Mouse (Mus musculus) hindbrain, embryonic 12.5 days (tissue): ENCODE measurements around the gene Prss57. TPM values are rescaled to one million over a fixed set of nuclear protein-coding genes. Genes with fewer than 3 reads are reported as not detected.
A peak's percentile ranks its signal among the peaks of the same experiment; 100 is the strongest.
"Not testable (repeated sequence)": the region's sequence is repeated elsewhere in the genome, so short reads cannot be mapped to it uniquely, and the experiment has no call there.

Experiments used
- ATAC-seq: fragments of 200-750 bp; cut with Nextera tagmentation; 2 replicates; pipeline ENCODE4 v1.8.0; 2017; ENCODE audit warnings: moderate TSS enrichment; ENCODE audit not compliant: low FRiP score
- H3K27ac ChIP-seq: fragments of 300-500 bp; sonication (generic); 2 replicates; pipeline ENCODE4 v1.5.1; 2016; ENCODE audit warnings: mild to moderate bottlenecking
- H3K27me3 ChIP-seq: fragments of 300-500 bp; sonication (generic); 2 replicates; pipeline ENCODE4 v1.6.1; 2016; ENCODE audit warnings: mild to moderate bottlenecking
- H3K36me3 ChIP-seq: fragments of 300-500 bp; sonication (generic); 2 replicates; pipeline ENCODE4 v1.6.1; 2016; ENCODE audit warnings: mild to moderate bottlenecking
- H3K4me1 ChIP-seq: fragments of 300-500 bp; sonication (generic); 2 replicates; pipeline ENCODE4 v1.6.1; 2016
- H3K4me2 ChIP-seq: fragments of 300-500 bp; sonication (generic); replicated peaks from 2 replicates; pipeline ENCODE4 v1.6.1; 2016; ENCODE audit warnings: mild to moderate bottlenecking
- H3K4me3 ChIP-seq: fragments of 300-500 bp; sonication (generic); 2 replicates; pipeline ENCODE4 v1.5.1; 2016; ENCODE audit warnings: mild to moderate bottlenecking
- H3K9ac ChIP-seq: fragments of 300-500 bp; sonication (generic); 2 replicates; pipeline ENCODE4 v1.6.1; 2016; ENCODE audit warnings: mild to moderate bottlenecking, moderate library complexity
- H3K9me3 ChIP-seq: fragments of 300-500 bp; sonication (generic); replicated peaks from 2 replicates; pipeline ENCODE4 v1.6.1; 2016; ENCODE audit warnings: mild to moderate bottlenecking
- WGBS: fragments of 180-500 bp; shearing (Covaris S2); methylation state at CpG from one replicate; pipeline ENCODE4 v1.1.7; 2016; 5-methylcytosine and 5-hydroxymethylcytosine counted together
- polyA plus RNA-seq: library from polyadenylated mRNA; unstranded; fragments of >200 nt; fragmentation: Nextera tagmentation; extraction: Ambion mirVana; gene quantifications from 2 replicates; pipeline ENCODE4 v1.2.1, GENCODE M21; 2016

Gene Prss57
- polyA plus RNA-seq, 1 experiment from 2014 or later = 0.30 TPM

DNA sequence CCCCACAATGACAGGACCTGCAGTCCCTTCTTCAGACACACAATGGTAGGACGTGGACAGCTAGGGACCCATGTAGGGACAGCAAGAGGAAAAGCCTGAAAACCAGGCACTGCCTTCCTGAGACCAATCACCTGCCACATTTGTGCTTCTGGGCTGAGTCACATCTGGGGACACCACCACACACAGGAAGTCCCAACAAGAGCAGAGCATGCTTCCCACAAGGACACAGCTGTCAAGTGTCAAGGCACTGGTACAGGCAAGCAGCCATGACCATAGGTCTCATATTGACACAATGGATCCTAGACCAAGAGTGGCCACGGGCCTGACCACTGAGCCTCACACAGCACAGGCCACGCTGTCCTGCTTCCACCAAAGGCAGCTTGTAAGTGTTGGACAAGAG lies 27.9 kb downstream of the Prss57 start:
- Histone ChIP-seq H3K27me3 (no peaks in the 10 kb centered on the region), H3K4me3 (no peak overlapping the region), H3K4me1 (peaks cover 26% of the 10 kb centered on the region), H3K4me2 (no peak overlapping the region), H3K9ac (no peak overlapping the region), H3K36me3 (peaks cover 45% of the 10 kb centered on the region), H3K9me3 (no peaks in the 10 kb centered on the region), H3K27ac (no peak overlapping the region)
- 90% methylated on average over 3 of the region's 3 CpGs for WGBS
- no peak for ATAC-seq

DNA sequence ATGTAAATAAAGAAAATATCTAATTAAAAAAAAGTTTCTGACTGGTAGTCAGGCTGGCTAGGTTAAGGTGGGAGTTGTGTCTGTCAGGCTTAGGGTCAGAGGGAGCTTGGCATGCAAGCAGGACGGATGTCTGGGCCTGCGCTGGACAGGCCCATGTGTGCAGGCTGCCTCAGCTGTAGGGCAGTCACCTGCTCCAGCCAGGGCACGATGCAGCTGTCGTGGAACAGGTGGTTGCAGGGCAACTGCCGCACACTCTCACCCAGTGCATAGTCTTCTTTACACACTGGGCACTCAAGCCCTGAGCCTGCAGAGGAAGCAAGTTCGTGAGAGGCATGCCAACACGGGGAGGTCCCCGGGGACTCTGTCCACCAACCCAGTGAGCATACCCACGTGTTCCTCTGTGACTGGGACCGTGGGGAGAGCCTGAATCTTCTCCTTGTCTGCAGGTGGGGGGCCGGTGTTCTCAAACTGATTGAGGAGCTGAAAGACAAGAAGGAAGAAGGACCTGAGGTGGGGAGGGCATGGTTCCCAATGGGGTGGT lies 30.1 kb downstream of the Prss57 start:
- Histone ChIP-seq H3K9ac (no peak overlapping the region), H3K36me3 (peaks cover 64% of the 10 kb centered on the region), H3K4me2 (no peak overlapping the region), H3K4me1 (peaks cover 20% of the 10 kb centered on the region), H3K4me3 (no peak overlapping the region), H3K27me3 (no peaks in the 10 kb centered on the region), H3K9me3 (no peaks in the 10 kb centered on the region), H3K27ac (no peak overlapping the region)
- WGBS = 96% methylated on average over 11 of the region's 11 CpGs
- ATAC-seq = no peak

DNA sequence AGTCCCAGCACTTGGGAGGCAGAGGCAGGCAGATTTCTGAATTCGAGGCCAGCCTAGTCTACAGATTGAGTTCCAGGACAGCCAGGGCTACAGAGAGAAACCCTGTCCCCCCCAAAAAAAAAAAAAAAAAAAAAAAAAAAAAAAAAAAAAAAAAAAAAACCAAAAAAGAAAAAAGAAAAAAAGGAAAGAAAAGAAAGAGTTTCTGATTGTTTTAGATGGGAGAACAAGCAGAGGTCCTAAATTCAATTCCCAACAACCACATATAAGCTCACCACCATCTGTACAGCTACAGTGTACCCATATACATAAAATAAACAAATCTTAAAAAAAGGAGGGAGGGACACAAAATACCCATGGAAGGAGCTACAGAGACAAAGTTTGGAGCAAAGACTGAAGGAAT lies 31.1 kb downstream of the Prss57 start:
- WGBS = 100% methylated on average over 1 of the region's 1 CpGs
- Histone ChIP-seq H3K4me1 (peaks cover 17% of the 10 kb centered on the region), H3K36me3 (peaks cover 64% of the 10 kb centered on the region)
- H3K4me2 ChIP-seq, H3K9ac ChIP-seq, ATAC-seq, H3K4me3 ChIP-seq, H3K27ac ChIP-seq, H3K27me3 ChIP-seq, H3K9me3 ChIP-seq: not testable (repeated sequence)

DNA sequence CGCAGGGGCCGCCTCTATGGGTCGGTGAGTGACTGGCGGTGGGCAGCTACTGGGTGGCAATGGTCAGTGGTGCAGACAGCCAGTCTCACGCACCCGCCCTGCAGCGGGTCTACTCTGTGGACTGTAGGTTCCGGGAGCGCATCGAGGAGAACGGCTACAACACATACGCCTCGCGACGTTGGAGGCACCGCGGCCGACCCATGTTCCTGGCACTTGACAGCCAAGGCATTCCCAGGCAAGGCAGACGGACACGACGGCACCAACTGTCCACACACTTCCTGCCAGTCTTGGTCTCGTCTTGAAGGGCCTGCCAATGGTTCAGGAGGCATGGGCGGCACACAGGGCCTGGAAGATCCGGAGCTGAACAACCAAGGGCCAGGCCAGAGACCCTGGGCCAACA lies 34.1 kb downstream of the Prss57 start:
- Histone ChIP-seq H3K36me3 (peaks cover 53% of the 10 kb centered on the region), H3K4me1 (peaks cover 7% of the 10 kb centered on the region), H3K4me2 (no peak overlapping the region), H3K27ac (no peak overlapping the region), H3K9me3 (no peaks in the 10 kb centered on the region), H3K27me3 (no peaks in the 10 kb centered on the region), H3K4me3 (no peak overlapping the region), H3K9ac (no peak overlapping the region)
- no peak for ATAC-seq
- WGBS = 90% methylated on average over 24 of the region's 24 CpGs

DNA sequence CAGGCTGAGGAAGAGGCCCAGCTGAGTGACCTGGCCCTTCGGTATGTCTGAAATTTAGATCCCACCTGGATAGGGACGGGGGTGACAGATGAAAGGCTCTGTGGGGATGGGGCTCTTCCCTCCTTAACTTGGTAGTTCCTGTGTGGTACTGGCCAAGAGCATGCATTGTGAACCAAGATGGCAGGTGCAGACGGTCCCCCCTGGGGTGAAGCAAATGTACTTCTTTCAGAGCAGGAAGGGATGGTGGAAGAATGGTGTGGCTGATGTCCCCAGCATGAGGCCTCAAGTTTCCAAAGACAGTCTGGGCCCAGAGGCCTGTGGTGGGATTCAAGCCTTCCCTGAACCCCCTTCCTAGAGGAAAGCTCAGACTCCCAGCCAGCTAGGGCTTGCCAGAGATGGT lies 34.9 kb downstream of the Prss57 start:
- H3K4me2 ChIP-seq = no peak overlapping the region
- ATAC-seq = no peak
- H3K36me3 ChIP-seq = peaks cover 45% of the 10 kb centered on the region
- H3K9ac ChIP-seq = no peak overlapping the region
- H3K27ac ChIP-seq = no peak overlapping the region
- no peaks in the 10 kb centered on the region for H3K27me3 ChIP-seq
- H3K4me3 ChIP-seq = no peak overlapping the region
- no peaks in the 10 kb centered on the region for H3K9me3 ChIP-seq
- WGBS = 64% methylated on average over 3 of the region's 3 CpGs
- H3K4me1 ChIP-seq = peaks cover 7% of the 10 kb centered on the region

DNA sequence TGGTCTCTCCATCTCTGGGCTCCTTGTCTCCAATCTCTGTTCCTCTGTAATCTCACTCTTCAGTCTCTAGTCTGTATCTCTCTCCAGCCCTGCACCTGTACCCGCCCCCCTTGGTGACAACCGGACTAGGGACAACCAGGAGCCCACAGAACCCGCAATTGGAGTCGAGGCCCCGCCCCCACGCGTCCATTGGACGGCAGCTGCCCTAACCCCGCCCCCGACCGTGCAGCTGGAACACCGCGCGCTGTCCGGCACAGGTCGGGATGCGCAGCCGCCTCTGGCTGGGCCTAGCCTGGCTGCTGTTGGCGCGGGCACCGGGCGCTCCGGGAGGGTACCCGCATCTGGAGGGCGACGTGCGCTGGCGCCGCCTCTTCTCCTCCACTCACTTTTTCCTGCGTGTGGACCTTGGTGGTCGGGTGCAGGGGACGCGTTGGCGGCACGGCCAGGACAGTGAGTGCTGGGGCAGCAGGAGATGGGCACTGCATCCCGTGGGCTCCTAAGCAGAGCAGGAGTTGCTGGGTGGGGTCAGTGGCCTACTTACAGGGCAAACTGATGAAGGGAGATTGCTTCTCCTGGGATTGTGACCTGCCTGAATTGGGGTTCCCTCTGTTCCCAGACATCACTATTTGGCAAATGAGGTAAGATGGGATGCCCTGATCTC lies 35.8 kb downstream of the Prss57 start, which contains the start of gene Fgf22:
Gene Fgf22, plus strand, starts transcription at position 221 of the 661 bp plus-strand sequence.
- Histone ChIP-seq H3K36me3 (peaks cover 37% of the 10 kb centered on the region), H3K9me3 (no peaks in the 10 kb centered on the region), H3K4me2 (peak within 1 kb of the TSS; percentile 63), H3K4me3 (peak within 1 kb of the TSS; percentile 36), H3K4me1 (peaks cover 7% of the 10 kb centered on the region), H3K27me3 (no peaks in the 10 kb centered on the region), H3K27ac (no peak within 1 kb of the TSS), H3K9ac (peak within 1 kb of the TSS; percentile 44)
- peak; percentile 85 for ATAC-seq
- WGBS = under 1% methylated on average over 36 of the region's 36 CpGs

DNA sequence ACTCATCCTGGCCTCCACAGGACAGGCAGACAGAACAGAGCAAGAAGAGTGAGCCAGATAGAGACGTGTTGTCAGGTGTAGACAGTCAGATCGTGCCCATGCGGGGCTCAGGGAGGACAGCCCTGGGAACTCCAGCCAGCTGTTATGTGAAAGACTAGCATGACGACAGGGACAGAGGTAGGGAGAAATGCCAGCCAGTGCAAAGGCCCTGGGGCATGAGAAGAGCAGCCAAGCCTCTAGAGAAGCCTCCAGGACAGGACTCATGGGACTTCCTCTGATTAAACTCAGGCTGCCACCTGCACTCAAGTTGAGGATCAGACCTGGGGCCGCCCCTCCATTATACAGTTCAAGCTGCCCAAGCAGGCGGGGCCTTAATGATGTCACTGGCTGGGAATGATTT lies 42.3 kb downstream of the Prss57 start:
- WGBS = 78% methylated on average over 6 of the region's 6 CpGs
- H3K27me3 ChIP-seq = no peaks in the 10 kb centered on the region
- no peak overlapping the region for H3K4me3 ChIP-seq
- H3K9ac ChIP-seq = no peak overlapping the region
- no peak for ATAC-seq
- H3K27ac ChIP-seq = no peak overlapping the region
- H3K4me2 ChIP-seq = no peak overlapping the region
- H3K9me3 ChIP-seq = no peaks in the 10 kb centered on the region
- peaks cover 11% of the 10 kb centered on the region; the same call in 1 of the 2 replicates for H3K36me3 ChIP-seq
- peaks cover 11% of the 10 kb centered on the region for H3K4me1 ChIP-seq

DNA sequence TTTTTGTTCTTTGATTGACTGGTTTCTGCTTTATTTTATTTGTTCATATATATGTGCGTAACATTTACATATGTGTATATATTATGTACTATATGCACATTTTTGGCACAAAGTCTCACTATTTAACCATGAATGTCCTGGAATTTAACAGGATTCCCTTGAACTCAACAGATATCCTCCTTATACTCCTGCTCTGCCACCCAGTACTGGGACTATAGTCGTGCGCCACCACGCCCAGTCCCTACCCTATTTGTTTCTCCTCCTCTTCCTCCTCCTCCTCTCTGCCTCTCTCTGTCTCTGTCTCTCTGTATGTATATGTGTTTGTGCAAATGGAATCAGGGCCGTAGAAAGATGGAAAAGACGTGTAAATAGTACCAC lies 44.0 kb downstream of the Prss57 start:
- ATAC-seq = peak; percentile 55
- H3K36me3 ChIP-seq = peaks cover 27% of the 10 kb centered on the region
- no peak overlapping the region for H3K27ac ChIP-seq
- WGBS = 26% methylated on average over 6 of the region's 6 CpGs
- H3K4me1 ChIP-seq = peaks cover 11% of the 10 kb centered on the region
- H3K4me2 ChIP-seq = peak overlapping the region; percentile 67
- H3K4me3 ChIP-seq = peak overlapping the region; percentile 4; the same call in 1 of the 2 replicates
- H3K27me3 ChIP-seq = no peaks in the 10 kb centered on the region
- no peaks in the 10 kb centered on the region for H3K9me3 ChIP-seq
- peak overlapping the region; percentile 39; the same call in 1 of the 2 replicates for H3K9ac ChIP-seq

DNA sequence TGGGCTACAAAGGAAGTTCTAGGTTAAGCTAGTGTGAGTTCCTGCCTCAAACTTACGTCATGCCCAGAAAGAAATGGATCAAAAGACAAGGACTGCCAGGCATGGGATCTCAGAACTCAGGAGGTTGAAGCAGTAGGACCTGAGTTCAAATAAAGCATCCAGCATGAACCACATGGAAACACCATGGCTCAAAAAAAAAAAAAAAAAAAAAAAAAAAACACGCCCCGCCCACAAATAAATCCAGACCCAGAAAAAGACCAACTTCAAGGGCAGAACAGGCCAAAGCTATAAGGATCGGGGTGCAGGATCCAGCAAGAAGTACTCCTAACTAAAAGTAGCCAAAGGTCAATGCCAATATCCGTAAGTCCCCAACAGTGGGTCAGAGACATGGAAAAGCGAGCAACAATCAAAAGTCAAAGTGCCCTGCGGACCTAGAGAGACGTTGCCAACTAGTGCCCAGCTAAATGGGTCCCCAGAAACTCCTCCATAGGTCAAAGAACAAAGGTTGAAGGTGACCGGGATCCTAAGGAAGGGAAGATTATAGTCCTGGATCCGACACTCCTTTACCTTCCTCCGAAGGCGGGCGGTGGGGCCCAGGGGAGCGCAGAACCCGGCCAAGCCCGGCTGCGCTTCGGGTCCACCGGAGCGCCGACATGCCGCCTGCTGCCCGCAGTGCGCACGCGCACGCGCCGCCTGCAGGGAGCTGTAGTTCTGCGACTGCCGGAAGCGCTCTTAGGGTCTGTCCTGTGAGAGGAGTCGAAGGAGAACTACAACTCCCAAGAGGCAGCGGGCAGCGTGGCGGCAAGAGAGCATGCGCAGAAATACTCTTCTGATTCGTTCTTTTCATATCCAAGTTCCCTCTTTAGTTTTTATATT lies 44.6 kb downstream of the Prss57 start, which contains the start of gene Polrmt:
Gene Polrmt, minus strand, starts transcription at position 684 of the 876 bp plus-strand sequence.
- WGBS = 3% methylated on average over 38 of the region's 38 CpGs
- Histone ChIP-seq H3K9me3 (no peaks in the 10 kb centered on the region), H3K4me1 (peaks cover 11% of the 10 kb centered on the region), H3K4me3 (peak within 1 kb of the TSS; percentile 56), H3K27me3 (no peaks in the 10 kb centered on the region), H3K27ac (peak within 1 kb of the TSS; percentile 12; the same call in 1 of the 2 replicates), H3K4me2 (peak within 1 kb of the TSS; percentile 67), H3K36me3 (peaks cover 34% of the 10 kb centered on the region), H3K9ac (peak within 1 kb of the TSS; percentile 61)
- peak; percentile 96 for ATAC-seq

DNA sequence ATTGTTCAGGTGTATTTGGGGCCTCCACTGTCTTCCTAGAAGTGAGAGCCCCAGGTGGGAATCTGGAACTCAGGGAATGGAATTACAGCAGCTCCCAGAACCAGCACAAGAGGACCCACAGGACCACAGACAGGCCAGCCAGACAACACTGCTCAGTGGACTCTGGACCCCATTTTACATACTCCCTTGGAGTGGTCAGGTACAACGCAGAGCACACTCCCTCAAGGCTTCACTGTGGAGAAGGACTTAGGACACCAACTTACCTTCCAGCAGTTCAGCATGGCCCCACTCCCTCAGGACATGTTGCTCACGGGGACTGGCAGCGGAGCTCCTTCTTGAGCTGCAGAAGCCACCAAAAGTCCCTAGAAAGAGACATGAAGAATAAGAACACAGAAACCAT lies 45.4 kb downstream of the Prss57 start:
- no peak overlapping the region for H3K9ac ChIP-seq
- H3K4me1 ChIP-seq = peaks cover 11% of the 10 kb centered on the region
- no peaks in the 10 kb centered on the region for H3K27me3 ChIP-seq
- H3K4me3 ChIP-seq = no peak overlapping the region
- H3K36me3 ChIP-seq = peaks cover 41% of the 10 kb centered on the region
- H3K27ac ChIP-seq = no peak overlapping the region
- H3K9me3 ChIP-seq = peaks cover 7% of the 10 kb centered on the region
- WGBS = 92% methylated on average over 3 of the region's 3 CpGs
- no peak for ATAC-seq
- H3K4me2 ChIP-seq = peak overlapping the region; percentile 67

DNA sequence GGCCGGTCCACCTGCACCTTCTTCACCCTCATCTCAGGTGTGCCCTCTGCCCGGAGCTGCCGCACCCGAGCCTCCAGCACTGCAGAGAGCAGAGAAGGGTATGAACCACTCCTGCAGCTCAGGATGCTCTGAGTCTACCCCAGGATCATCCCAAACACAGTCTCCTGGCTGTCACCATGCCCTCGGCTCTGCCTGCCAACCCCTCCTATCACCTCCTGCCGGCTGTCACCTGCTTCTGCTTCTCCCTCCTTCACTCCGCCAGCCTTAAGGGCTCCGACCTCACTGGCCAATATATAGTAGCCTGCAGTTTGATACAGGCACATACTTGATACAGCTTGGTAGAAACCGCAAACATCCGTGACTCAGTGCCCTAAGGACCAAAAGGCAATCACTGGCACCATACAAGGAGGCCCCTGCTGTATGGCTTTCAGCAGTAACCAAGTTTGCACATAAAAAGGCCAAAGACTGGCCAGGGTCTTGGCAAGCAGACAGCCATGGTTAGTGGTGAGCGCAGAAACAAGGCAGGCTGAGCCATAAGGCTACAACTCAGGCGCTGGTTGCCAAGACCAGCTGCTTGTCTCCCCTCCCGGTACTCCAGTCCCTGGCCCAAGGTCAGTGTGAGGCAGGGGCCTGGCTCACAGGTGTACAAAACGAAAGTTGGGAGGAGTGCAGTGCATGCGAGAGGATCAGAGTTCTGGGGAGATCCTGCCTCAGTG lies 47.0 kb downstream of the Prss57 start:
- peaks cover 11% of the 10 kb centered on the region for H3K4me1 ChIP-seq
- H3K27me3 ChIP-seq = no peaks in the 10 kb centered on the region
- ATAC-seq = no peak
- H3K4me3 ChIP-seq = no peak overlapping the region
- H3K9ac ChIP-seq = peak overlapping the region; percentile 19; the same call in 1 of the 2 replicates
- no peak overlapping the region for H3K27ac ChIP-seq
- peaks cover 23% of the 10 kb centered on the region for H3K9me3 ChIP-seq
- no peak overlapping the region for H3K4me2 ChIP-seq
- WGBS = 92% methylated on average over 15 of the region's 15 CpGs
- H3K36me3 ChIP-seq = peaks cover 57% of the 10 kb centered on the region

DNA sequence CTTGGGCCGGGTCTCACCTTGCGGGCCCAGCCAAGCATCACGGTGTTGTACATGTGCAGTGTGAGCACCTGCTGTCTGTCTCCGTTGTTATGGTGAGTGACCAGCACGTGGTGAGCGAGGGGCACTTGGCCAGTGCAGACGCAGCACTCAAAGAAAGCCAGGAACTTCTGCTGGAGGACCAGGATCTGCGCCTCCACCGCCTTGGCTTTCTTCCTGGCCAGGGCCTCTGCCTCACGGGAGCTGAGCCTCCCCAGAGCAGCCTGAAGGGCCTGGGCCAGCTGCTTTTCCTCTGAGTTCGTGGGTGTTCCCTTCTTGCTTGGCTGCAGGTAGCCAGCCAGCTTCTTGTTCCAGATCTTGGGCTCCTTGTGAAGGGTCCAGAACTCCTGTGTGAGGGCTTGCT lies 47.6 kb downstream of the Prss57 start:
- Histone ChIP-seq H3K9ac (no peak overlapping the region), H3K36me3 (peaks cover 63% of the 10 kb centered on the region), H3K4me3 (no peak overlapping the region), H3K27me3 (no peaks in the 10 kb centered on the region), H3K9me3 (peaks cover 26% of the 10 kb centered on the region), H3K4me1 (peaks cover 11% of the 10 kb centered on the region), H3K27ac (no peak overlapping the region), H3K4me2 (no peak overlapping the region)
- ATAC-seq = no peak
- 93% methylated on average over 11 of the region's 11 CpGs for WGBS
